Mouse (Mus musculus): Measurements from ENCODE around the gene Itgav.

GRCm38 (mm10) chr2:83812483-83813272 is 88.5 kb downstream of the Itgav start, which contains the start of gene Fam171b:
- TF ChIP-seq CTCF (IDR thresholded peaks at IDR 0.05; ENCODE audit: low read depth): no peak
- TF ChIP-seq EP300 (IDR thresholded peaks at IDR 0.05; ENCODE audit: low read depth): no peak
